Mouse (Mus musculus) liver, embryonic 16.5 days (tissue): Measurements from ENCODE around the gene Flt1. TPM values are rescaled to one million over a fixed set of nuclear protein-coding genes. Genes with fewer than 3 reads are reported as not detected.

Source experiments
- ATAC-seq: fragments of 200-750 bp; cut with Nextera tagmentation; 2 replicates; pipeline ENCODE4 v1.8.0; 2017; ENCODE audit warnings: low read depth, mild to moderate bottlenecking, moderate number of reproducible peaks, moderate library complexity
- H3K27ac ChIP-seq: fragments of 300-500 bp; sonication (generic); 2 replicates; pipeline ENCODE4 v1.5.1; 2014; ENCODE audit warnings: mild to moderate bottlenecking, low read length
- H3K27me3 ChIP-seq: fragments of 300-500 bp; sonication (generic); 2 replicates; pipeline ENCODE4 v1.6.1; 2014; ENCODE audit warnings: low read depth, low read length, mixed read lengths; ENCODE audit not compliant: control insufficient read depth, insufficient read depth
- H3K36me3 ChIP-seq: fragments of 300-500 bp; sonication (generic); 2 replicates; pipeline ENCODE4 v1.6.1; 2014; ENCODE audit warnings: mild to moderate bottlenecking; ENCODE audit not compliant: control insufficient read depth, insufficient read depth
- H3K4me1 ChIP-seq: fragments of 300-500 bp; sonication (generic); 2 replicates; pipeline ENCODE4 v1.6.1; 2014; ENCODE audit warnings: low read depth, low read length, mixed read lengths; ENCODE audit not compliant: control insufficient read depth
- H3K4me2 ChIP-seq: fragments of 300-500 bp; sonication (generic); 2 replicates; pipeline ENCODE4 v1.6.1; 2014; ENCODE audit warnings: low read depth, low read length, mixed read lengths
- H3K4me3 ChIP-seq: fragments of 300-500 bp; sonication (generic); 2 replicates; pipeline ENCODE4 v1.5.1; 2014; ENCODE audit warnings: low read depth, mild to moderate bottlenecking, low read length
- H3K9ac ChIP-seq: fragments of 300-500 bp; sonication (generic); 2 replicates; pipeline ENCODE4 v1.6.1; 2014; ENCODE audit warnings: low read depth, low read length
- H3K9me3 ChIP-seq: fragments of 300-500 bp; sonication (generic); replicated peaks from 2 replicates; pipeline ENCODE4 v1.6.1; 2016; ENCODE audit warnings: low read length; ENCODE audit not compliant: control insufficient read depth
- WGBS: fragments of 180-500 bp; shearing (Covaris S2); extraction: QIAGEN DNeasy Blood & Tissue Kit; methylation state at CpG from one replicate; pipeline ENCODE4 v1.1.7; 2014; ENCODE audit not compliant: insufficient replicate concordance; 5-methylcytosine and 5-hydroxymethylcytosine counted together
- polyA plus RNA-seq: library from polyadenylated mRNA; unstranded; fragments of >200 nt; fragmentation: Nextera tagmentation; extraction: Ambion mirVana; gene quantifications from 2 replicates; pipeline ENCODE4 v1.2.1, GENCODE M21; 2015

The Flt1 gene
- polyA plus RNA-seq, 1 experiment from 2014 or later, result 3.3 TPM

DNA sequence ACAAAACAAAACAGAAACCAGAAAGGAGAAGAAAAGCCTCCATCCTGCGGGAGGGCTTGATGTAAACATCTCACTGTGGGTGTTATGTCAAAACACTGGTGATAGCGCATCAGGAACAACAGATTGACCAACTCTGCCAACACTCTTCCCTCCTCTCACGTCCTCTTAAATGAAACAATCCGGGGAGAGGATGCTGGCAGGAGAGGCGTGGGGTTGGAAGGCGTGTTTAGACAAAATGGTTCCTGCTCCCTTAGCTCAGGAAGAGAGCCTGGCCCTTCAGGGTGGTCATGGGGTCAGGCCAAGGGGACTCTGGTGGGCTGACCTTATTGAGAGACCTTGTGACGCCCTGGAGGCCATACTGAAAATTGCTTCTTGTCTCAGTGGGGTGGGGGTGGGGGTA is 65.9 kb downstream of the Flt1 start:
- no peak overlapping the region for H3K27ac ChIP-seq
- H3K4me1 ChIP-seq, result no peaks in the 10 kb centered on the region
- ATAC-seq, result no peak
- H3K4me3 ChIP-seq, result no peak overlapping the region
- no peaks in the 10 kb centered on the region for H3K27me3 ChIP-seq
- H3K9me3 ChIP-seq, result no peaks in the 10 kb centered on the region
- H3K36me3 ChIP-seq, result no peaks in the 10 kb centered on the region
- WGBS, result 58% methylated on average over 7 of the region's 7 CpGs
- H3K4me2 ChIP-seq, result no peak overlapping the region
- H3K9ac ChIP-seq, result no peak overlapping the region

DNA sequence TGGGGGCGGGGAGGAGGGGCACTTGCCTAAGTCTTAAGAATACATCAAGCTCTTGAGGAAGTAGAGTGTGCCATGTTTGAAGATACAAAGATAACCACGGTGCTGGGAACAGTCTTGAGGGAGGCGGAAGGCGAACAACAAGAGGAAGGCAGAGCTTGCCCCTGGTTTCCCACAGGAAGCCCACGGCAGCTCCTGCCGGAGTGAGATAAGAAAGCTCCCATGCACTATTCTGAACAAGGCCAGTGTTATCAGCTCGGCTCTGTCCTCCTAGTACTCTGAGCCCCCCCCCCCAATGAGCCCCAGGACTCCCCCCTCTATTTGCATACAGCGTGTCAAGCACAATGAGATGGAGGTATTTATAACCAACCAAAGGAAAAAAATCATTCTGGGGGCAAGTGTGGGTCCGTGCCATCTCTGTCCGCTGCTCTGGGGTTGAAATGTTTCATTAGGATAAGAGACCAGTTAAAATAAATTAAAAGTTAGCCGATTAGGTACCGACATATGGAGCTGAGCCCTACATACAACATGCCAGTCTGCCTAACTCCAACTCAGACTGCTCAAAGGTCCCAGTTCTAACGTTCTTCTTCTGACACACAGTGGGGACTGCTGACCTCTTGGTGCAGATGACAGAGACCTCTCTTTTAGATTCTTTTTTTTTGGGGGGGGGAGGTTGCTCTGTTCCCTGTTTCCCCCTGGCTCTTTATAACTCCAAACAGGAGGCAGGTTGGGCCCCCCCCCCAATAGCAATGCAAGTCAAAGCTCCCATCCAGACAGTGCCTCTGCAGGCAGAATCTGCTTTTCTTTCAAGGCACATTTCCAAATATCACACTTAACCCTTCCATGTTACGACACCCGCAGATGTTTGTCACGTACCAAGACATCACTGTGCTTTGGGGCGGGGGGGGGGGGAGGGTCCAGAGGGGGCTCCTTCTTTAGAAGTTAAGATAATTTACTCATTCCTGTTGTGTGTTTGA is 67.6 kb downstream of the Flt1 start:
- Histone ChIP-seq H3K9ac (no peak overlapping the region), H3K27ac (no peak overlapping the region), H3K36me3 (no peaks in the 10 kb centered on the region), H3K4me3 (no peak overlapping the region), H3K9me3 (no peaks in the 10 kb centered on the region), H3K4me2 (no peak overlapping the region), H3K27me3 (no peaks in the 10 kb centered on the region), H3K4me1 (no peaks in the 10 kb centered on the region)
- ATAC-seq, result peak; percentile 83
- WGBS, result 12% methylated on average over 17 of the region's 17 CpGs

DNA sequence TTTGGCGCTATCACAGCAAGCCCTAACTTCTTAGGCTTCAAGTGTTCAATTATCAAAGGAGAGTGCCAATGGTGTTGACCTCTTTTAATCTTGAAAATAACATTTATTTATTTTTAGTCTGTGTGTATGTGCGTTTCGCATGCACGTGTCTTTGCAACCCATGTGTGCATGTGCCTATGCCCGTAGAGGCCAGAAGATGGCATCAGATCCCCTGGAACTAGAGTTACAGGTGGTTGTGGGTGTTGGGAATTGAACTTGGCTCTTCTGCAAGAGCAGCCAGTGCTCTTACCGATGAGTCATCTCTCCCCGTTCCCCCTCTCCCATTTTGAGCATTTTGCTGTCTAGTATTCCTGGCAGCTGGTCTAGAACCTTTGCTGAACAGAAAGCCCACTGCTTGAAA is 70.0 kb downstream of the Flt1 start:
- Histone ChIP-seq H3K4me3 (no peak overlapping the region), H3K9me3 (no peaks in the 10 kb centered on the region), H3K27me3 (no peaks in the 10 kb centered on the region), H3K4me1 (no peaks in the 10 kb centered on the region), H3K4me2 (no peak overlapping the region), H3K27ac (no peak overlapping the region), H3K36me3 (no peaks in the 10 kb centered on the region), H3K9ac (no peak overlapping the region)
- ATAC-seq, result no peak
- WGBS, result 68% methylated on average over 7 of the region's 7 CpGs

DNA sequence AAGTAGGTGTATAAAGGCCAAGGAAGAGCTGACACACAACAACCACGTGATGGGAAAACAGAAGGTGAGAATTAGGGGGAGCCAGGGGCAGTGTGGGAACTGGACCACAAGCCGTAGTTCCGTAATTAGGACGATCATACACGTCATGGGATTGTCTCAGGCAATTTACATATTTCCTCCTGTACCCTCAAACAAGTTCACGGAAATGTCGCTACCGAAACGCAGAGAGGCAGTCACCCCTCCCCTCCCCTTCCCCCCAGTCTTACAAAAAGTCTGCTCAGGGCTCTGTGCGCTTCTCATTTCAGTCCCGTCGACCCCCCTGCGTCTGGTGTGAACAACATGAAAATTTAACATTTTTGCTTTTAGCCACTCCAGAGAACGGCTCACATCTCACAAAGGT is 74.6 kb downstream of the Flt1 start:
- no peak overlapping the region for H3K9ac ChIP-seq
- 76% methylated on average over 14 of the region's 14 CpGs for WGBS
- H3K4me2 ChIP-seq, result no peak overlapping the region
- no peak for ATAC-seq
- H3K4me3 ChIP-seq, result no peak overlapping the region
- H3K27ac ChIP-seq, result no peak overlapping the region
- no peaks in the 10 kb centered on the region for H3K4me1 ChIP-seq
- H3K27me3 ChIP-seq, result no peaks in the 10 kb centered on the region
- no peaks in the 10 kb centered on the region for H3K9me3 ChIP-seq
- no peaks in the 10 kb centered on the region for H3K36me3 ChIP-seq

DNA sequence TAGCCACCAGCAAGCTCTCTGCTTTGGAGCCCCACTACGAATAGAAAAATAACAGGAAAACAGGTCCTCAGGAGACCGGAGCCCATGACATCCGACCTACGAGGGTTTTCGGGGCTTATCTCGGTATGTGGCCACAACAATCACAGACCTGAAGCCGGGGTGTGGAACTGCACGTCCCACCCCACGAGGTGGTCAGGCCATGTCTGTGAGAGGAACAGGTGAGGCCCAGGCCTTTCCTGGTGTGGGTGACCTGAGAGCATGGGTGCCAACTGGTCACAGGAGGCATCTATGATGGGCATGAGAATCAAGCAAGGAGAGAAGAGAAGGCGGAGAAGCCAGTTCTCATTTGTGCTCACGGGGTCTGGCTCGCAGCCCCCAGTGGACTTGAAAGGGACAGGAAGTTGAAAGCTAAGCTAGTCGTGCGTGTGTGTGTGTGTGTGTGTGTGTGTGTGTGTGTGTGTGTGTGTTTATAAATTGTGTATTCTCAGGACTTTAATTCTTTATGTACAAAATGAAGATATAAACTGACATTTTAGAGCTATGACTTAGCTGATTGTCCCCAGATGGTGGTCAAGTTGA is 79.4 kb downstream of the Flt1 start:
- ATAC-seq, result no peak
- Histone ChIP-seq H3K4me2 (no peak overlapping the region), H3K27me3 (no peaks in the 10 kb centered on the region), H3K27ac (no peak overlapping the region), H3K9me3 (no peaks in the 10 kb centered on the region), H3K4me3 (no peak overlapping the region), H3K4me1 (no peaks in the 10 kb centered on the region), H3K9ac (no peak overlapping the region), H3K36me3 (no peaks in the 10 kb centered on the region)
- WGBS, result 33% methylated on average over 14 of the region's 14 CpGs

DNA sequence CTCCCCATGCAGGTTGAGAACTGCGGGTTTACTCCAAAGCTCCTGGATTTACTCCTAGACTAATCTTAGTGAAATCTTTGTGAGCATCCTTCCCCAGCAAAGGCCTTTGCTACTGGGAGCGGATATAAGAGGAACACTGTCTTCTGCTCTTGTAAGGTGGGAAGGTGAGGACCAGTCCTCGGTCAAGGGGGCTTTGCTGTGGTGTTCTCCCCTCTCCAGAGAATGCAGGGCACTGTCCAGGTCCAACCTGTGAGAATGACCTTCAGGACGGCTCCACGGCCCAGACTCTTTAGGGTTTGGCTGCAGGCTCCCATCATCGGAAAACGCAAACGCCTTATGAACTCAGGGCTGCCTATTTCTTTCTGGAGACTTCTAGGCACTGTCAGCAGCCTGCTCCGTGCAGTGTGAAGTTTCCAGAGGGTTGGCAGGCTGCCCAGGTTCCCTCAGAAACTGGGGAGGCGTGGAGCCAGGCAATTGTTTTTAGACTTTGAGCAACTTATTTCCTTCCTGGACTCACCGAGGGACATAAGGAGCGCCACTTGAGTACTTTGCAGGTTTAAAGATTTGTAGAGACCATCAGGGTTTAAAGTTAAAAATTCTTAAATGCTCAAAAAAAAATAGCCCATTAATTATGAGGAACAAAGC is 80.7 kb downstream of the Flt1 start:
- H3K9me3 ChIP-seq, result no peaks in the 10 kb centered on the region
- no peak overlapping the region for H3K27ac ChIP-seq
- H3K4me2 ChIP-seq, result no peak overlapping the region
- no peaks in the 10 kb centered on the region for H3K4me1 ChIP-seq
- H3K9ac ChIP-seq, result no peak overlapping the region
- no peaks in the 10 kb centered on the region for H3K27me3 ChIP-seq
- H3K36me3 ChIP-seq, result no peaks in the 10 kb centered on the region
- 55% methylated on average over 12 of the region's 12 CpGs for WGBS
- H3K4me3 ChIP-seq, result no peak overlapping the region
- no peak for ATAC-seq

DNA sequence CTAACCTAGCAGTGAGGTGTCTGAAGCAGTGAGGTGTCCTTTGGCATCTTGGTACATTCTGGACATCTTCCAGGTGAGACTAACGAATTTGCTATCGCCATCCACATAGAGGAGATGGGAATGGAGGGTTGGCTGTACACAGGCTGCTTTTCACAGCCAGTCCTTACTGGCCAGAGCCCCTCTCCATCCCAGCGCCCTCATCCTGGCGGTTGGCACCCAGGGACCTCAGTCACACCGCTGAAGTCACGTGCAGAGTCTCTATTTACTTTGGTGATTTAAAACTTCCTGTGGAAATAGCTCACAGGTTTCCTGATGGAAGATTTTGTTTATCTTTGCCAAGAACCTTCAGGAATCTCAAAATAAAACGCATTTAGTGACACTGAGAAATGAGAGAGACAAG is 84.4 kb downstream of the Flt1 start:
- H3K4me2 ChIP-seq, result no peak overlapping the region
- H3K9ac ChIP-seq, result no peak overlapping the region
- H3K27me3 ChIP-seq, result no peaks in the 10 kb centered on the region
- H3K4me1 ChIP-seq, result no peaks in the 10 kb centered on the region
- no peaks in the 10 kb centered on the region for H3K9me3 ChIP-seq
- 42% methylated on average over 7 of the region's 7 CpGs for WGBS
- no peaks in the 10 kb centered on the region for H3K36me3 ChIP-seq
- no peak overlapping the region for H3K27ac ChIP-seq
- H3K4me3 ChIP-seq, result no peak overlapping the region
- no peak for ATAC-seq

DNA sequence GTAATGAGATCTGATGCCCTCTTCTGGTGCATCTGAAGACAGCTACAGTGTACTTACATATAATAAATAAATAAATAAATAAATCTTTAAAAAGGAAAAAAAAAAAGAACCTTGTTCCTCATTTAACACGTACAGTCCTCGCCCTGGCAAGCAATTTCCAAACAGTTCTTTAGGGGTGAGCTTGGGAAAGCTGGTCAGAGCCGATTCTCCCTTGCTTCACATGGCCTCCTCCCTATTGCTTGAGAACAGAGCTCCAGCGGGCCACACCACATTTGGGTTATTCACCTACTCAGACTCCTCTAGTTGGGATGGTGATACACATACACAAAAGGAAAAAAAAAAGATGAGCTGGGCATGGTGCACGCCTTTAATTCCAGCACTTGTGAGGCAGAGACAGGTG is 85.9 kb downstream of the Flt1 start:
- H3K4me2 ChIP-seq, result no peak overlapping the region
- no peaks in the 10 kb centered on the region for H3K9me3 ChIP-seq
- 45% methylated on average over 5 of the region's 5 CpGs for WGBS
- H3K4me3 ChIP-seq, result no peak overlapping the region
- H3K9ac ChIP-seq, result no peak overlapping the region
- ATAC-seq, result no peak
- H3K4me1 ChIP-seq, result no peaks in the 10 kb centered on the region
- no peak overlapping the region for H3K27ac ChIP-seq
- no peaks in the 10 kb centered on the region for H3K36me3 ChIP-seq
- H3K27me3 ChIP-seq, result no peaks in the 10 kb centered on the region

DNA sequence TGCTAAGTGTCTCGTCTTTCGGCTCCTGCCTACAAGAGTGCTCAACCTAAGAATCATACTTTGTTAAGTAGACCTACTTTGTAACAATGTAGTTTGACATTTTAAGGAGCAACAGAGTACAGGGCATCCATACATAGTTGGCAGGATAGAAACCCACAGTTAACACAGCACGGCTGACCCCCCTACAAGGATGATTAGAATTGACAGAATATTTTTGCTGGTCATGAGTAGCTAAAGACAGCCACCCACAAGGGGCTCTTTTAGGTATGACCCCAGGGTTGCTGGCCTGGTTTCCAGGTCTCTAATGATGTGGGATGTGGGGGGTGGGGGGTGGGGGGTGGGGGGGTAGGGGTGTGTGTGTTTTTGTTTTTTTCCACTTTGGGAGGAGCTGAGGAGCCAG is 89.1 kb downstream of the Flt1 start:
- Histone ChIP-seq H3K4me1 (no peaks in the 10 kb centered on the region), H3K27me3 (no peaks in the 10 kb centered on the region), H3K9ac (no peak overlapping the region), H3K4me3 (no peak overlapping the region), H3K36me3 (no peaks in the 10 kb centered on the region), H3K9me3 (no peaks in the 10 kb centered on the region), H3K4me2 (no peak overlapping the region), H3K27ac (no peak overlapping the region)
- no peak for ATAC-seq
- WGBS, result 70% methylated on average over 3 of the region's 3 CpGs
